Mouse (Mus musculus) ES-Bruce4 (cell line): ENCODE measurements at regions not wholly inside any gene's neighbourhood (a gene's known extent, or its start where the extent isn't known, plus 50 kb on each side); places are given as distances from the start of the nearest gene placed in this dataset.

Source experiments
- CTCF ChIP-seq: IDR thresholded peaks from one replicate; pipeline ENCODE4 v1.8.1; 2011; ENCODE audit warnings: low read depth, low read length
- EP300 ChIP-seq: IDR thresholded peaks from 2 replicates; pipeline ENCODE4 v1.6.1; 2011; ENCODE audit warnings: low read depth, low read length; ENCODE audit not compliant: insufficient read depth
- POLR2A ChIP-seq: IDR thresholded peaks from one replicate; pipeline ENCODE4 v1.8.1; 2011; ENCODE audit warnings: low read length; ENCODE audit not compliant: insufficient read depth

- no peak for TF ChIP-seq EP300
- TF ChIP-seq POLR2A = no peak
- no peak for TF ChIP-seq CTCF
Observed at GRCm38 (mm10) chr16:91169829-91170228, 55.4 kb upstream of the Olig2 start.
